Mouse (Mus musculus): ENCODE measurements around the gene Adgrv1. TPM values are rescaled to one million over a fixed set of nuclear protein-coding genes. Genes with fewer than 3 reads are reported as not detected.

The Adgrv1 gene
- polyA plus RNA-seq, 1 experiment, result 0.81 TPM

GRCm38 (mm10) chr13:81328181-81328580 is 304.8 kb downstream of the Adgrv1 start:
- no peaks in the 10 kb centered on the region; the same call in 1 of the 2 replicates for H3K4me1 ChIP-seq (ENCODE audit: control insufficient read depth, insufficient read depth, low read length)
- H3K4me3 ChIP-seq (ENCODE audit: insufficient read depth, low read length), result no peak overlapping the region
- no peak for TF ChIP-seq POLR2A (IDR thresholded peaks at IDR 0.05; ENCODE audit: low read depth, low read length)
- no peak for TF ChIP-seq CTCF (IDR thresholded peaks at IDR 0.05; ENCODE audit: borderline replicate concordance, insufficient read depth, low read length)
- no peak overlapping the region for H3K27ac ChIP-seq (ENCODE audit: insufficient read depth, low read length)

DNA sequence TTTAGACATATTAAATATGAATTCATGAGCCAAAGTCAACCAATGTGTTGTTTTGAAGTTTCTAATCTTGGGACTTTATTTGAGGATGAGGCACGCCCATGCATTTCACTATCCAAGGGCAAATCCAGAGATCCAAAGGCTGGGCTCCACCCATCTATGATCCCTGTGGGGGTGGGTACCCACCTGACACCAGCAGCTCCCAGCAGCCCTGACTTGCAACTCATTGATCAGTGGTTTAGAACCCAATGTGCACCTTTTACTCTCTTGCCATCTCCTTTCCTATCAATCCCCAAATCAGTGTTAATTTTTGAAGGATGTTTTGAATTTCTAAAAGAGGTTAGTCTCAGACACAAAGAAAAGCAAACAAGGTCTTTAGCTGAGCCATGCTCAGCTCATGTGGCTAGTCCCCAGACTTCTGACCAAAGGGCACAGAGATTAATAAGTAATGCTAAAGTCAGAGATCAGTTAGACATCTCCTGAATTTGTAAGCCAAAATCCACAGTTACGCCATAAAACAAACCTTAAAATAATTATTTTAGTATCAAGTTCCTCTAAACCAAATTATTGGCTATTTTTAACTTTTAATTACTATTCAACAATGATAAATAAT is 307.2 kb downstream of the Adgrv1 start:
- no peak overlapping the region for H3K27ac ChIP-seq (ENCODE audit: insufficient read depth, low read length)
- H3K4me1 ChIP-seq (ENCODE audit: control insufficient read depth, insufficient read depth, low read length), result no peaks in the 10 kb centered on the region
- no peak for TF ChIP-seq CTCF (IDR thresholded peaks at IDR 0.05; ENCODE audit: borderline replicate concordance, insufficient read depth, low read length)
- no peak for TF ChIP-seq POLR2A (IDR thresholded peaks at IDR 0.05; ENCODE audit: low read depth, low read length)
- H3K4me3 ChIP-seq (ENCODE audit: insufficient read depth, low read length), result no peak overlapping the region

GRCm38 (mm10) chr13:81323546-81324316 is 309.2 kb downstream of the Adgrv1 start:
- TF ChIP-seq POLR2A (IDR thresholded peaks at IDR 0.05; ENCODE audit: low read depth, low read length), result no peak
- TF ChIP-seq CTCF (IDR thresholded peaks at IDR 0.05; ENCODE audit: borderline replicate concordance, insufficient read depth, low read length), result no peak
- H3K27ac ChIP-seq (ENCODE audit: insufficient read depth, low read length), result no peak overlapping the region
- no peaks in the 10 kb centered on the region for H3K4me1 ChIP-seq (ENCODE audit: control insufficient read depth, insufficient read depth, low read length)
- no peak overlapping the region for H3K4me3 ChIP-seq (ENCODE audit: insufficient read depth, low read length)

DNA sequence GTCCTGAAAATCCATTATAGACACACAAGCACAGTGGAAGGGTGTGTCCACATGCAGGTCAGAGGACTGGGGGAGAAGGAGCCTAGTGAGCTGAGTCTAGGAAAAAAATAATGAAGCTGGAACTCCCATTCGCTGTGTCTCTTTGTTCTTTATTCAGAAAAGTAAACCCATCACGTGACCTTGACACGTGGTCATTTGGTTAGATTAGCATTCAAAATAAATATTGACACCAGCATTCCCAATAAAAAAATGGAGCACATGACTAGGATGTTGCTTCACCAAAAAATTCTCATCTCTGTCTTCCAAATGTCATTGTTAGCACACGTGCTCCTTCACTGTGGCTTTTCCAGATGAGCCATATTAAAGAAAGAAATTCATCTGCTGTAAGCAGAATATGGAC is 316.4 kb downstream of the Adgrv1 start:
- H3K27ac ChIP-seq (ENCODE audit: insufficient read depth, low read length), result no peak overlapping the region
- no peaks in the 10 kb centered on the region for H3K4me1 ChIP-seq (ENCODE audit: control insufficient read depth, insufficient read depth, low read length)
- no peak overlapping the region for H3K4me3 ChIP-seq (ENCODE audit: insufficient read depth, low read length)
- TF ChIP-seq CTCF (IDR thresholded peaks at IDR 0.05; ENCODE audit: borderline replicate concordance, insufficient read depth, low read length) (no peak), POLR2A (IDR thresholded peaks at IDR 0.05; ENCODE audit: low read depth, low read length) (no peak)

GRCm38 (mm10) chr13:81314306-81315120 is 318.4 kb downstream of the Adgrv1 start:
- Histone ChIP-seq H3K4me1 (ENCODE audit: control insufficient read depth, insufficient read depth, low read length) (no peaks in the 10 kb centered on the region), H3K27ac (ENCODE audit: insufficient read depth, low read length) (no peak overlapping the region), H3K4me3 (ENCODE audit: insufficient read depth, low read length) (no peak overlapping the region)
- no peak for TF ChIP-seq CTCF (IDR thresholded peaks at IDR 0.05; ENCODE audit: borderline replicate concordance, insufficient read depth, low read length)
- no peak for TF ChIP-seq POLR2A (IDR thresholded peaks at IDR 0.05; ENCODE audit: low read depth, low read length)

DNA sequence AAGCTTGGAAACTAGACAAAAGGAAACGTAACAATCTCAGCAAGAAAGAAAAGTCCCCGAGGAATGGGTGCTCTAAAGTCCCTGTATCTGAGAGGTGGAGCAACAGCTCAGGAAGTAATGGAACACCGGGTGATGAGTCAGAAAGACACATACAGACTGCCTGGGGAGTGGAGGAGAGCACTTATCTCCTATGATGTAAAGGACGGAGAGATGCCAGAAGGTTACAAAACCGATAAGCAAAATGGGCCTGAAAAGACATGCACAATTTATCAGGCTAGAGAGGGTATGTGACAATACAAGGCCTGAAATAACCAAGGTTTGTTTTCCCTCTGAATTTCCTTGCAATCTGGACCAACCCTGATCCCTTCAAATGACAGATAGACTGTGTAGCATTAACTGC is 320.8 kb downstream of the Adgrv1 start:
- TF ChIP-seq CTCF (IDR thresholded peaks at IDR 0.05; ENCODE audit: borderline replicate concordance, insufficient read depth, low read length) (no peak), POLR2A (IDR thresholded peaks at IDR 0.05; ENCODE audit: low read depth, low read length) (no peak)
- Histone ChIP-seq H3K4me3 (ENCODE audit: insufficient read depth, low read length) (no peak overlapping the region), H3K4me1 (ENCODE audit: control insufficient read depth, insufficient read depth, low read length) (peaks cover 3% of the 10 kb centered on the region; the same call in 1 of the 2 replicates), H3K27ac (ENCODE audit: insufficient read depth, low read length) (no peak overlapping the region)

DNA sequence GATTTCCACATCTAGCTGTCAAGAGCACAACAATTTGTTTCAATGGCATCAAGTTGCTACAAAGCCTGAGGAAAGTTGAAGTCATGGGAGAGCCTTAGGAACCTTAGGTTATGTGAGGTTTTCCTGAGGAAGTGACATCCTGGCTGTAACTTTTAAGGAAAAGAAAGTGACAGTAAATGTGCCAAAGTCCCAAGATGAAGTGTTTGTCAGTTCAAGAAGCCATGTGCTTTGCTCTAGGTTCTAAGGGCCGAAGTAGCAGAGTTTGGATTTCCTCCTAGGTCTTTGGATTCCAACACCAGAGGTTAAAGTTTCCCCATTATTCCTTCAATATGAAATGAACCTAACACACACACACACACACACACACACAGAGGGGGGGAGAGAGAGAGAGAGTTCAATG is 332.1 kb downstream of the Adgrv1 start:
- no peaks in the 10 kb centered on the region for H3K4me1 ChIP-seq (ENCODE audit: control insufficient read depth, insufficient read depth, low read length)
- TF ChIP-seq CTCF (IDR thresholded peaks at IDR 0.05; ENCODE audit: borderline replicate concordance, insufficient read depth, low read length) (no peak), POLR2A (IDR thresholded peaks at IDR 0.05; ENCODE audit: low read depth, low read length) (no peak)
- no peak overlapping the region for H3K4me3 ChIP-seq (ENCODE audit: insufficient read depth, low read length)
- no peak overlapping the region for H3K27ac ChIP-seq (ENCODE audit: insufficient read depth, low read length)

- Histone ChIP-seq H3K4me1 (ENCODE audit: control insufficient read depth, insufficient read depth, low read length) (no peaks in the 10 kb centered on the region), H3K4me3 (ENCODE audit: insufficient read depth, low read length) (no peak overlapping the region), H3K27ac (ENCODE audit: insufficient read depth, low read length) (no peak overlapping the region)
- TF ChIP-seq CTCF (IDR thresholded peaks at IDR 0.05; ENCODE audit: borderline replicate concordance, insufficient read depth, low read length) (no peak), POLR2A (IDR thresholded peaks at IDR 0.05; ENCODE audit: low read depth, low read length) (no peak)
Observed at GRCm38 (mm10) chr13:81294106-81294505, 338.8 kb downstream of the Adgrv1 start.

- H3K4me3 ChIP-seq (ENCODE audit: insufficient read depth, low read length), result no peak overlapping the region
- no peak overlapping the region for H3K27ac ChIP-seq (ENCODE audit: insufficient read depth, low read length)
- H3K4me1 ChIP-seq (ENCODE audit: control insufficient read depth, insufficient read depth, low read length), result no peaks in the 10 kb centered on the region
- no peak for TF ChIP-seq POLR2A (IDR thresholded peaks at IDR 0.05; ENCODE audit: low read depth, low read length)
- TF ChIP-seq CTCF (IDR thresholded peaks at IDR 0.05; ENCODE audit: borderline replicate concordance, insufficient read depth, low read length), result no peak
Observed at GRCm38 (mm10) chr13:81282193-81282592, 350.8 kb downstream of the Adgrv1 start.

Measured in embryonic fibroblast, embryonic 13.5 days (primary cell).